Mouse (Mus musculus) urinary bladder, postnatal 36 days (tissue): Measurements from ENCODE around the gene Gadd45b.

ENCODE experiments used
- DNase-seq, 2 experiments: peaks; one replicate each; pipeline ENCODE4 v3.0.0; 2022; ENCODE audit warnings: low spot score in 2 of 2, mixed read lengths in 1 of 2

Gadd45b gene

DNA sequence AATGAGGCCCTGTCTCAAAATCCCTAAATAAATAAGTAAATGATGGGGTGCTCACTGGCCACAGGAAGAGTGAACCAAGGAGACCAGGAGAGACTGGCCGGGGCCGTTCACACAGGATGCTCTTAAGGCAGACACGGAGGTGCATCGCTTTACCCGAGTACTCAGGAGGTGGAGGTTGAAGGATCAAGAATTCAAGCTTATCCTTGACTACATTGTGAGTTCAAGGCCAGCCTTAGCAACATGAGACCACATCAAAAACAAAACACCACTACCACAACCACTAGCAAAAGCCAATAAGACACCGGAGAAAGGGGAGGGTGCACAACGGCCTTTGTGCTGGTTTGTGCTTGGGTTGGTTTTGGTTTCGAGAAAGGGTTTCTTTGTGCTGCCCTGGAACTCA lies 26.5 kb downstream of the Gadd45b start:
- no peak for DNase-seq

GRCm38 (mm10) chr10:80956901-80957300 lies 27.0 kb downstream of the Gadd45b start:
- no peak for DNase-seq

GRCm38 (mm10) chr10:80957791-80958190 lies 27.9 kb downstream of the Gadd45b start:
- DNase-seq = no peak

GRCm38 (mm10) chr10:80958979-80959637 lies 29.2 kb downstream of the Gadd45b start:
- no peak for DNase-seq

GRCm38 (mm10) chr10:80960551-80961508 lies 31.0 kb downstream of the Gadd45b start:
- DNase-seq = no peak

GRCm38 (mm10) chr10:80962051-80962472 lies 32.2 kb downstream of the Gadd45b start:
- DNase-seq = peak in 1 of 2 experiments; percentile 52

- no peak for DNase-seq
Measured at GRCm38 (mm10) chr10:80962585-80962984, 32.7 kb downstream of the Gadd45b start.

- peak in 1 of 2 experiments; percentile 52 for DNase-seq
Measured at GRCm38 (mm10) chr10:80963031-80963975, 33.4 kb downstream of the Gadd45b start.

- no peak for DNase-seq
Measured at GRCm38 (mm10) chr10:80966296-80966695, 36.4 kb downstream of the Gadd45b start.

GRCm38 (mm10) chr10:80967101-80967656 lies 37.3 kb downstream of the Gadd45b start:
- no peak for DNase-seq

DNA sequence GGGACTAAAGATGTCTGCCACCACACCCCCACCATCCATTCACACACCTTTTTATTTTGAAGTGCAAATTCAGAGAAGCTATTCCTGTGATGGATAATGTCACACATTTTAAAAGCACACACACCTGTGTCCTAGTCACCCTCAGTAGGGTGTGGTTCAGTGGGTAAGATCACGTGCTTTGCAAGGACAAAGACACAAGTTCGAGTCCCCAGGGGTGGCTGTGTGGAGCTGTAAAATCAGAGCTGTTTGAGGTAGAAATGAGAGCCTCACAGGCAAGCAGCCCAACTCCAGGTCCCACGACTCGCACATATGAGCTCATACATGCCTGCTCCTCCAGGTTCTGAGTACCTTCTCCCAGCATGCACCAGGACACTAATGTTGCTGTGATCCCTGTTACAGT lies 38.2 kb downstream of the Gadd45b start:
- DNase-seq = no peak

- DNase-seq = no peak
Measured at GRCm38 (mm10) chr10:80969298-80969697, 39.4 kb downstream of the Gadd45b start.

DNA sequence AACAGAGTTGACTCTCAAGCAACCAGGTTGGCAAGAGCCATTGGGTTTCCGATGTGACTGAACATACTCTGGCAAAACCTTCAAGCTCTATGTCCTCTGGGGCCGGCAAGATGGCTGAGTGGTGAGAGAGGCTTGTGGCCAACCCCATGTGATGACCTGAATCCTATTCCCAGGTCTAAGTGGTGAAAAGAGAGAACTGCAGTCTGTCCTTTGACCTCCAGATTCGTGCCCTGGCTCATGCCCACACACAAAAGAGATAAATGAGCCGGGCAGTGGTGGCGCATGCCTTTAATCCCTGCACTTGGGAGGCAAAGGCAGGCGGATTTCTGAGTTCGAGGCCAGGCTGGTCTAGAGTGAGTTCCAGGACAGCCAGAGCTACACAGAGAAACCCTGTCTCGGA lies 40.3 kb downstream of the Gadd45b start:
- no peak for DNase-seq

GRCm38 (mm10) chr10:80971533-80971932 lies 41.7 kb downstream of the Gadd45b start:
- no peak for DNase-seq

DNA sequence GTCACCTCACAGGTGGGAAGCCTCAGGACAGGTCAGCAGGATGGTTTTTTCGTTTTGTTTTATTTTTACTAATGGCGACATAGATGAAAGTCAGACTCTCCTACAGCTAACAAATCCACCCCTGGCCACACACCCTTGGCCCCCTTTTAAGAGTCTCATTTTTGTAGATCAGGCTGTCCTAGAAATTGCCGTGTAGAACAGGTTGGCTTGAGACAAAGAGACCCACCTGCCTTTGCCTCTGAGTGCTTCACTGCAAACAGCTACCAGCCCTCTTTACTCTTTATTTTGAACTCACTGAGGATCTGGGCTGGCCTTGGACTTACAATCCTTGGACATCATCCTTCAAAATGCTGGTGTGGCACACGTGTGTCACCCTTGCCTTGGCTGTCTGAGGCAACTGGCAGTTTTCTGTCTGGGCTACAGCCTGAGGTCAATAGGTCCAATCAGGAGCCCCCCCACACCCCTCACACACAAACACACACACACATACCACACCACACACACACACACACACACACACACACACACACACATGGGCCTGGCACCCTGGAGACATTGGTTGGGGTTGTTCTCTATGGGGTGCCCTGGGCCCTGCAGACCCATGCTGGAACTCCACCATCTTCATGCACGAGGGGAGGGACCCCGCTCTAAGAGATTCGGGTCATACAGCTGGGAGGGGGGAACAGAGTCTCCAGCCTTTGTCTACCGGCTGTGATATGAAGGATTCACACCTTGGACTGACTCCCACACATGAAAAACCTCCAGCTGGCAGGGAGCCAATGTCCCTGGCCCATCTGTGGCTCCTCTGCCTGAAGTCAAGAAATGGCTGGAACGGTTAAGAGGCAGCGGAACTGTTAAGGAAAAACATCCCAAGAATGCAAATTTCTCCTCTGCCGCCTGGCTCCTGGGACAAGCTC lies 42.5 kb downstream of the Gadd45b start:
- DNase-seq = no peak

DNA sequence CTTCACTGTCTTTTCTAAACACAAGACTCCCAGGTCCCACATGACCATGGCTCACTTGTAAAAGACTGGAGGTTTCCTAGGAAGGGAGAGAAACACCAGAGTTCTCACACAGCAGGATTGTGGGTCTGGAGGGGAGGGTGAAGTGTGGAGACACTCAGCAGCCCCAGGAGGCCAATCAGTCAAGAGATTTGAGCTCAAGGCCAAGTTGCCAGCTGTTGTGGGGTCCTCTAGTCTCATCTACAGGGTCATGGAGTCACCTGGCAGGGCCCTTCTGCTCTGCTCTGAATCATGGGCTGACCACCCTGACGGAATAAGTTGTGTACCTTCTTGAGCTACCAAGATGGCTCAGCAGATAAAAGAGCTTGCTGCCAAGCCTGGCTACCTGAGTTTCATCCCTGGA lies 43.8 kb downstream of the Gadd45b start:
- DNase-seq = no peak

- no peak for DNase-seq
Measured at GRCm38 (mm10) chr10:80975478-80975877, 45.6 kb downstream of the Gadd45b start.

DNA sequence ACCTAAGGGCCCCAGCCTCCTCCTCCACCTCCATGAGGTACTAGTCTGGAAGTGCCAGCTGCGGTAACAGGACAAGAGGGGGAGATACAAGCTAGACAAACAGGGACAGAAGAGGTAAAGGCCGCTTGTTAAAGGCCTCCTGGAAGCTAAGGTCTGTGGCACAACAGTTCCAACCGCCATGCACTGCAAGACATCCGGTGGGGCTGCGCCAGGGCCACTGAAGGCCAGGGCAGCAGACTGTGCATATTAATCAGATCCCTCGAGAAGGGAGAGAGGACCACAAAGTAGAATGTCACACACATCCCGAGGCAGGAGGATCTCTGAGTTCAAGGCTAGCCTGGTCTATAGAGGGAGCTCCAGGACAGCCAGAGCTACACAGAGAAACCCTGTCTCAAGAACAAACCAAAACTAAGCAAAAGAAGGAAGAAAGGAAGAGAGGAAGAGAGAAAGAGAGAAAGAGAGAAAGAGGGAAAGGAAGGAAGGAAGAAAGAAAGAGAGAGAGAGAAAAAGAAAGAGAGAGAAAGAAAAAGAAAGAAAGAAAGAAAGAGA lies 51.8 kb downstream of the Gadd45b start:
- no peak for DNase-seq
